Mouse (Mus musculus) brain, embryonic 14.5 days (tissue): ENCODE measurements around the gene Sorbs2. TPM values are rescaled to one million over a fixed set of nuclear protein-coding genes. Genes with fewer than 3 reads are reported as not detected.

Experiments
- DNase-seq: peaks from one replicate; pipeline ENCODE4 v3.0.0-alpha.2; 2011; ENCODE audit warnings: low read depth
- CTCF ChIP-seq: fragments of 200-500 bp; IDR thresholded peaks from 2 replicates; pipeline ENCODE4 v1.5.1; 2012; ENCODE audit warnings: inconsistent platforms, mild to moderate bottlenecking, moderate library complexity, borderline replicate concordance; ENCODE audit not compliant: insufficient read depth, insufficient read length; ENCODE audit errors: extremely low read depth
- POLR2A ChIP-seq: fragments of 200-500 bp; IDR thresholded peaks from 2 replicates; pipeline ENCODE4 v1.6.1; 2012; ENCODE audit warnings: mild to moderate bottlenecking, inconsistent platforms, borderline replicate concordance; ENCODE audit not compliant: poor library complexity, insufficient read depth, insufficient read length, severe bottlenecking; ENCODE audit errors: extremely low read depth
- polyA plus RNA-seq: library from polyadenylated mRNA; depleted of rRNA; stranded (reverse); fragments of >200 nt; gene quantifications from 2 replicates; pipeline ENCODE4 v1.2.3, GENCODE M21; 2012; rRNA removed

Sorbs2 gene
- 78.0 and 81.7 TPM in 2 replicates for polyA plus RNA-seq

- peak; percentile 92 for DNase-seq
- TF ChIP-seq POLR2A: peak; percentile 50; the same call in 1 of the 2 replicates
- TF ChIP-seq CTCF: no peak
Measured at GRCm38 (mm10) chr8:45507634-45508321, at the start of gene Sorbs2. Gene Sorbs2, plus strand, starts transcription at chr8:45507788.

- DNase-seq: no peak
- TF ChIP-seq POLR2A (no peak), CTCF (no peak)
Measured at GRCm38 (mm10) chr8:45457874-45458273, 49.7 kb upstream of the Sorbs2 start.

- TF ChIP-seq POLR2A (no peak), CTCF (no peak)
- peak; percentile 59 for DNase-seq
Measured at GRCm38 (mm10) chr8:45469006-45469405, 38.6 kb upstream of the Sorbs2 start.

- peak; percentile 88 for DNase-seq
- TF ChIP-seq CTCF: no peak
- TF ChIP-seq POLR2A: no peak
Measured at GRCm38 (mm10) chr8:45469507-45470178, 37.9 kb upstream of the Sorbs2 start.

GRCm38 (mm10) chr8:45480886-45481285 is 26.7 kb upstream of the Sorbs2 start:
- TF ChIP-seq CTCF (no peak), POLR2A (no peak)
- no peak for DNase-seq

- TF ChIP-seq POLR2A (no peak), CTCF (no peak)
- peak; percentile 58 for DNase-seq
Measured at GRCm38 (mm10) chr8:45486281-45486680, 21.3 kb upstream of the Sorbs2 start.

GRCm38 (mm10) chr8:45503971-45504370 is 3.6 kb upstream of the Sorbs2 start:
- DNase-seq: no peak
- no peak for TF ChIP-seq CTCF
- no peak for TF ChIP-seq POLR2A

- DNase-seq: no peak
- TF ChIP-seq POLR2A: no peak
- no peak for TF ChIP-seq CTCF
Measured at GRCm38 (mm10) chr8:45506376-45506775, 1.2 kb upstream of the Sorbs2 start.

GRCm38 (mm10) chr8:45507277-45507633 is 333 bp upstream of the Sorbs2 start:
- no peak for DNase-seq
- TF ChIP-seq CTCF (no peak), POLR2A (no peak)

GRCm38 (mm10) chr8:45508521-45509104 is 1.0 kb downstream of the Sorbs2 start:
- peak; percentile 73 for DNase-seq
- no peak for TF ChIP-seq POLR2A
- no peak for TF ChIP-seq CTCF

- TF ChIP-seq CTCF (no peak), POLR2A (no peak)
- no peak for DNase-seq
Measured at GRCm38 (mm10) chr8:45512369-45512768, 4.8 kb downstream of the Sorbs2 start.

- DNase-seq: peak; percentile 16
Measured at GRCm38 (mm10) chr8:45521595-45521994, 14.0 kb downstream of the Sorbs2 start.

GRCm38 (mm10) chr8:45527708-45528107 is 20.1 kb downstream of the Sorbs2 start:
- TF ChIP-seq POLR2A: no peak
- no peak for TF ChIP-seq CTCF
- DNase-seq: no peak

More at GRCm38 (mm10) chr8:45521595-45521994, 14.0 kb downstream of the Sorbs2 start:
- no peak for TF ChIP-seq POLR2A
- no peak for TF ChIP-seq CTCF
